Mouse (Mus musculus): Measurements from ENCODE around the gene Dgcr2.

Dgcr2 gene

DNA sequence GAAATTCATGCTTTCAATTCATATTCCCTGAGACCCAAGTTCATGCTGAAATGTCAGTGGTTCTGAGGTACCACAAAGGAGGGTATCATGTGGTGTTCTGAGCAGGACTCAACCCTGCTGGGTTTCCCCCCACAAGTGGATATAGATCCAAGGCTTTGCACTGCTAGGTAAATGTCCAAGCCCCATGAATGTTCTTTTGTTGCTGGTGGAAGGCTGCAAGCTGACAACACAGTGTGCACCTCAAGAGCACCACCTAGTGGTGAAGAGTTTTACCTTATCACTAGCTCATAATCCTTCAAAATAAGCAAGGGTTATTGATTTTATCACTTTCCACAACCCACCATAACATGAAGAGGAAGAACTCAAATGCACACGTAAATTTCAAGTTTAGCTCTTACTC lies 49.4 kb downstream of the Dgcr2 start:
- DNase-seq (ENCODE audit: low spot score in 2 of 2): no peak

DNA sequence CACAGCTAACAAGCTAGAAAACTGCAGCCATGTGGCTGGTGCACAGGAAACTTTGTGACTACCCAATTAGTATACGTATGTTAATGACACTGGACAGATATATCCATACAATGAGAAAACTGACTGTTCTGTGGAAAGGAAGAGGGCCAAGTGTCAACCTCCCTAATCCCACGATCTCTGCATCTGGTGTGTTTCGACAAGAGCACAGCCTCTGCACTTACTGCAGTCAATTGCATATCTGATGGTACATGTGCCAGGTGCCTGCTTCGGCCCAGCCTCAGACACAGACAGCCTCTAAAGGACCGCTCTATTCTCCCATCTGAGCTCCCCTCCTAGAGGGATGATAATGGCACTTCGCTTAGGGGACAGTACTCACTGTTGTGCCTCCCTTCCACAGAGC lies 49.9 kb downstream of the Dgcr2 start:
- no peak for DNase-seq (ENCODE audit: low spot score in 2 of 2)

DNA sequence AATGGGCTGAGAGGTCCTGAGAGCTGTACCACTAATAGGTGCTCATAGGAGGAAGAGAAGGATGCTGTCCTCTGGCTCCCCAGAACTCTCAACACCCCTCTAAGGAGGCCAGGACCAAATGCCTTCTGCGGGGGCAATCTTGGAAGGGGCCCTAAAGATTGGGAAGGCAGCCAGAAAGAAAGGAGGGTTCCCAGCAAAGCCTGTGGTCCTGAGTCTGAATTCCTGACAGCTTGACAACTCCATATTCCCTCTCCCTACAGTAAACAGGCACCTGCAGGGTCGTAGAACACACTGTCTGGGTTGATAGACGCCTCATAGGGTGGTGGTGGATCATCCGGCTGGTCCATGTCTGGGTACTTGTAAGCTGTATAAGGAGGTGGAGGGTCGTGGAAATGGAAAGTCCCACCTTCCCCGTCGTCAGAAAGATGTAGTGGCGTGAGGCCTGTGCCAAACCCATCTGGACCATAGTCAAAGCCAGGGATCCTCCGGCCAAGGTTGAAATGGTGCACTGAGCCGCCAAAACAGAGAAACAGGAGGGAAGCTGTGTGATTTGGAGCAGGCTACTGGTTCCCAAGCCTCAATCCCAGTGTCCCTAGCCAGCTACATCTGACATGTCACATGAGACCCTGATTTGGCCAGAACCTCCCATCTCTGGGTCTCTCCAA lies 54.5 kb downstream of the Dgcr2 start:
- DNase-seq (ENCODE audit: low spot score in 2 of 2): no peak

DNA sequence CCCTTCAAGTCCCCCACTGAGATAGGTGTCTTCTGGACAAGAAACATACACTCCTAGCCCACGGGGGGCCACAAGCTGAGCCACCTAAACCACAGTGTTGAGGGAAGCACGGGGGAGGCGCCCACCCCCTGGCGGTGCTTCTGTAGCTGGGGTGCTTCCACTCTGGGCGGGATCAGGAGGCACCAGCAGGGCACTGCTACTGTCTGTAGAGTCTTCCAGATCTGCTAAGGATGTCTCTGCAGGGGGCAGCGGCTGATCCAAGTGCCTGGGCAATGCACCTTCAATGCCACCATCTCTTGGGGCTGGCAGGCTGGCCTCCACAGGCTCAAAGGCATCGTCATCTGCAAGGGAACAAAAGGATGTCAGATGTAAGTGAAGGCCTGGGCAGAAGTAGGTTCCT lies 55.9 kb downstream of the Dgcr2 start:
- DNase-seq (ENCODE audit: low spot score in 2 of 2): no peak

DNA sequence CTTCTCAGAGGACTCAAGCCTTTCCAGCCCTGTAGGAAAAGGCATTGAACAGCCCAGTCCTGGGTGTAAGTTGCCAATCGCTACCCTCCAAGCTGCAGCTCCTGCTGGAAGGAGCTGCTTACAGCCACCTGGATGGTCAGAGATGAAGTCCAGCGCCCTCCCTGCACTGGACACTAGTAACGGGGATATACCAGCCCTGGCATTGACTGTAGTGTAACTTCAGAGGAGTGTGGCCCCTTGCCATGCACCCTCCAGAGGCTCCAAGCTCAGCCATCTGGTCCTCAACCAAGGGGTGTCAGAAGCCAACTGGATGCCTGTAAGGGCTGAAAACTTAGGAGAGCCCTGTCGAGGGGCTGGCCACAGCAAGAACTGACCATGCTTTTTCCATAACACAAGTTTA lies 58.4 kb downstream of the Dgcr2 start:
- DNase-seq (ENCODE audit: low spot score in 2 of 2): no peak

DNA sequence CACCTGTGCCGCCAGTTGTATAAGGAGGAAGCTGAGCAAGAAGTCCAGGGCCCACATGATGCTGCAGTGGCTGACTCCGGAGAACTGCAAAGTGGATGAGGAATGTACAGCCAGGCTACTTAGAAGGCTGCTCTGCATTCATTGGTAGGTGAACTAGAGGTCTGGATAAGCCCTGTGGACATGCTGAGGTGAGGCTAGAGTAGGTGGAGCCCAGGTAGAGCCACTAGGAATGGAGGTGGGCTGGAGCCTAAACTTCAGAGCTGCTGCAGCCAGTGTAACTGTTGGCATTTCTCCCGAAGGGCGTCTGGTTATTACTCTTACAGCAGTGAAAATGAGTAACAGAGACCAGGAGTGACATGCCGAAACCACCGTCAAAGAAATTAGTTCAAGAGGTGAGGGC lies 60.3 kb downstream of the Dgcr2 start, which contains the start of gene Car15:
Car15 (minus strand) TSS at position 314 of the 400 bp plus-strand sequence.
- no peak for DNase-seq (ENCODE audit: low spot score in 2 of 2)

DNA sequence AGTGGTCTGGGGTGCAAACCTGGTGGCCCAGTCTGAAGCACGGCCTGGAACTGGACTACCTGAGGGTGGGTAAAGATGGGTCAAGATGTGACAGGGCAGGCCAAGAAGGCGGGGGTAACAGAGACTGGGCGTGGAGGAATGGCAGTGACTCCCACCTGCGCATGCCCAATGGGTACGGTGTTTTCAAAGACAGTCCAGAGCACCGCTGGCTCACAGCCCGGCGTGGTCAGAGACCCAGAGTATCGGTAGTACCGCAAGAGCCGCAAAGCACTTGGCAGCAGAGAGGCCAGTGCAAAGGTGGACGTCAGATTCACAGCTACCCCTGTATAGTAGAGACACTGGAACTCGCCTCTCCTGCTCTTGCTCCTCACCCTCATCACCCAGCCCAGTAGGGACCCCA lies 62.9 kb downstream of the Dgcr2 start:
- no peak for DNase-seq (ENCODE audit: low spot score in 2 of 2)

DNA sequence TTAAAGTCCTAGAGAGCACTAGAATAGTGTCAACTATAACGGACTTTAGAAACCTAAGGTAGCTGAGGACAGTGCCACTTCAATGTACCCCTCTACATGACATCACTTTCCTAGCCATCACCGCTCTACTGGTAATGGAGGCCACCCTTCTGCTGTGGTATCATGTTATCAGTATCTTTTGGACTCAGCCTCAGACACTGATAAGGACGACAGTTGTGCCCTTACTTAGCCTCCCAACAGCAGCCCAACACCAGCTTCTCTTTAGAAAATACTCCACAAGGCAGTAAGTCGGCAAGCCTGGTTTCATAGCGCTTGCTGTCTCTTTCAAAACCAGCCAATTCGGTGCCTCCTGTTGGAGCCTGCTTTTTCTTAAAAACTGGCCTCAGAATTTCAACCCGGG lies 63.8 kb downstream of the Dgcr2 start:
- DNase-seq (ENCODE audit: low spot score in 2 of 2): no peak

DNA sequence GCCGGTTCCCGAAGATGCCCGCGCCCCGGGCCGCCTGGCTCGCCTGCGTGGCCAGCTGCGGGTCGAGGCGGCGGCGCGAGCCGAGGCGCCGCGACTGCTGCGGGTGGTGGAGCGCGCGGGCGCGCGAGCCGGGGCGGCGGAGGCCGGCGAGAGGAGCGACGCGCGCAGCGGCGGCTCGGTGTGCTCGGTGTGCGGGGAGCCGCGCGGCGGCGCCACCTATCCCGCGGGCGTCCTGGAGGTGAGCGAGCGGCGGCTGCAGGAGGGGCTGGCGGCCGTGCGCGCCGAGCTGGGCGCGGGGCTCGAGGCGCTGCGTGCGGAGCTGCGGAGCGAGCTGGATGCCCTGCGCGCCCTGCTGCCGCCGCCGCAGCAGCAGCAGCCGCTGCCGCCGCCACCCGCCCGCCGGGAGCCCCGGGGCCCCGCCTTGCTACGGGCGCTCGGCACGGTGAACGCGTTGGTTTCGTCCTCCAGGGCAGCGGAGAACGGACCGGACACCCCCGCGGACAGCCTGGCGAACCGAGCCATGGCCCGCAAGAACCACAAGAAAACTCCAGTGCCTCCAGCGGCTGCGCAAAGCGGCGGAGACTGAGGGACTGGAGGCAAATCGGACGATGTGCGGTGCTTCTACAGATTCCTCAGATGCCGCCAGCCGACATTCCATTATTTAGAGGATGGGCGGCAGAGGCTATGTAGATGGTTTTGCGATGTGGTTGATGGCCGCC lies 64.5 kb downstream of the Dgcr2 start:
- DNase-seq (ENCODE audit: low spot score in 2 of 2): no peak

DNA sequence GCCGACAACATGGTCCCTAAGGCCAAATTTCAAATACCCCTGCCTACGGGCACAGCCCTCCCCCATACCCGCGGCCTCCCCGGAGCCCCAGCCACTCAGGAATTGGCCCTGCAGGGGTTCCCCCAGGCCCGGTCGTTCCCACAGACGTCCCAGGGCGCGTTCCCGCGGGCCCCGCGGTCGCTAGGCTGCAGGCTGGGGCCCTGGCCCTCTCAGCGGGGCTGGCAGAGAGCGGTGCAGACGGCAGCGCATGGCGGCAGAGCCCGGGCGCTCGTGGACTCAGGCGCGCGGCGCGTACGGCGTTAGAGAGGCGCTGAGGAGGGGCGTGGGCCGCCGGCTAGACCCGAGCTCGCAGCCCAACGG lies 65.1 kb downstream of the Dgcr2 start:
- no peak for DNase-seq (ENCODE audit: low spot score in 2 of 2)

DNA sequence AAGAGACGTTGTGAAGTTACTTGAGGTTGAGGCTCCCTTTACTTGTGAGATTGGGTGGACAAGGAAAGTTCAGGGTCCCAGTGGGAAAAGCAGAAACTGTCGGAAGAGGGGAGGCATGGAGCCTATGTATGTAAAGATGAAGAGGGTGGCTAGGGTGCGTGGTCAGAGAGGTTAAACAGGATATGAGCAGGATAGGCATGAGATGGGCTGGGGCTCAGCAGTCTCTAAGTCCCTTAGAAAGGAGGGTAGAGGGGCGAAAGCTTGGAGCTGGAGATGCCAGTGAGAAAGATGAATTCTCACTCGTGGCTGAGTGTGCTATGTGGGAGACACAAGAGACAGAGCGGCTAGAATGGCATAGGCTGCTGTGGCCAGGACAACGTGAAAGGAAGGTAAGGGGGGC lies 65.5 kb downstream of the Dgcr2 start, which contains the start of gene B830017H08Rik:
B830017H08Rik (plus strand) TSS at position 301 of the 400 bp plus-strand sequence.
- DNase-seq (ENCODE audit: low spot score in 2 of 2): no peak

DNA sequence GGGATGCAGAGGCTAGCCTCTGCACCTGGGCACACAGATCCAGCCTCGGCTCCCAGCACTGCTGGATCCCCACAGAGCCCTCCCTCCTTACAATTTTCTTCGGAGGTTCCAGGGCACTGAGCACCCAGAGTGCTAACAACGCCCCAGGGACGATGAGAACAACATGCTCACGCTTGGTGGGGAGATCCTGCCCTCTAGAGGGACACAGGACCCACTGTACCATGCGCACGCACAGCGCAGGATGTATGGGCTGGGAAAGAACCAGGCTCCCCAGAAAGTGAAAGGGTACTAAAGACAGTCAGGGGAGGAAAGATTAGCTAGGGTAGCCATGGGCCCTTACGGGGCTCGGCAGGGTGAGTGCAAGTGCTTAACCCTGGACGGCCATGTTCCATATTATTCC lies 66.6 kb downstream of the Dgcr2 start:
- no peak for DNase-seq (ENCODE audit: low spot score in 2 of 2)

DNA sequence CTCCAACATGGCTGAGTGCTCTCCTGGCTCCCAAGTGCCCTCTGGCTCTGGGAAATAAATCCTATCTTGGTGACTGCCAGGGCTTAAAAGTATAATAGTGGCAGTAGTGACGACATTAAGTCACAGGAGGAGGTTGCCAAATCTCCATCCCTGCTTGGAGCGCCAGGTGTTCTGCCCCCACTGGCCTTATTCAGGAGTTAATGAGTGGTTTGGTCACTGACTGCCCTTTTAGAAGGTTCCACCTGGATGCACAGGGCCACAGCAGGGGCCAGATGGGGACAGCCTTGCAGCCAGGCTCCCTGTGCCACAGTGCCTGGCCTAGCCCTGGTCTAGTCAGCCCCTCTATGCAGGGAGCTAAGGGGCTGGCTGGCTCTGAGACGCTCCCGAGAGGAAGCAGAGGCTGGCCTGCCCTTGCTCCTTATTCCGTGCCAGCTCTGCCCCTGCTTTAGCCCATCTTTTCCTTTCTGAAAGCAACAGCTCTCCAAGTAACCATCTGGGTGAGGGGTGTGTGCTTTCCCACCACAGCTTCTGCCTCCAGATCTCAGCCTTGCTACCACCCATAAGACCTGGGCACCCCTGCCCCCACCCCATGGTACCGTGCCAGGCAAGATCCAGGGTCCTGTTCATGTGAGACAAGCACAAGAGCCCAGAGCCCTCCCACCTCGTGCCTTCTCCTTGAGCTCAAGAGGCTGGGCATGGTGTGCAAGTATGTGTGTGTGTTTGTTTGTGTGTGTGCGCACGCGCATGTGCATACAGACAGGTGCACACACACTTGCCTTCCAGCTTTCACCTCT lies 67.8 kb downstream of the Dgcr2 start:
- no peak for DNase-seq (ENCODE audit: low spot score in 2 of 2)

DNA sequence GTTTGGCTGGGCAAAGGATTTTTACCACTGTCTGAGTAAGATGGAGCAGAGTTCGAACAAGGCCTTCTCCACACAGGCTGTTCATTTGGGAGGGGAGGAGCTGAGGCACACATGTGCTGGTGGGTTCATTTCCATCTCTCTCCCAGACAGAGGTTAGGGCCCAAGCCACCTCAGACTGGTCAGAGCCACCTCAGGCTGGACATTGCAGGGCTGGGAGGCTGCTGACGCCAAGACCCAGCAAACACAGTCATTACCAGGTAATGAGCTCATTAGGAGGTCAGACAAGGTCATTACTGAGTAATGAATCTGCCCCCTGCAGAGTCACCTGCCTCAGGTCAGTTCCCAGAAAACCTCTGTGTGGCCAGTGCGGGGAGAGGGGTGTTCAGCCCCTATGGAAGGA lies 69.5 kb downstream of the Dgcr2 start:
- no peak for DNase-seq (ENCODE audit: low spot score in 2 of 2)

DNA sequence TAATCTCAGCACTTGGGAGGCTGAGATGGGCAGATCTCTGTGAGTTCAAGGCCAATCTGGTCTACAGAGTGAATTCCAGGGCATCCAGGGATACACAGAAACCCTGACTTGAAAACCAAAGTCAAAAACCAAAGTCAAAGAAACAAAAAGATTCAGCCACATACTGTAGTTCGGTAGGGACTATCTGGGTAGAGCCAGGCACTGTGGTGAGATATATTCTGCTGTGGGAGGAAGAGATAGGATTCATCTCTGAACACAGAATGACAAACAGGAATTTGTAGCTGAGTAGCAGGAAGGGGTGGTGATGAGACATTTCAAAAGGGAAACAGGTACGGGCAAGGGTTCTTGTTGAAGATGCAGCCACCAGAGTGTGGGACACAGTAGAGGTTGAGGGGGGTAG lies 70.1 kb downstream of the Dgcr2 start:
- DNase-seq (ENCODE audit: low spot score in 2 of 2): no peak

DNA sequence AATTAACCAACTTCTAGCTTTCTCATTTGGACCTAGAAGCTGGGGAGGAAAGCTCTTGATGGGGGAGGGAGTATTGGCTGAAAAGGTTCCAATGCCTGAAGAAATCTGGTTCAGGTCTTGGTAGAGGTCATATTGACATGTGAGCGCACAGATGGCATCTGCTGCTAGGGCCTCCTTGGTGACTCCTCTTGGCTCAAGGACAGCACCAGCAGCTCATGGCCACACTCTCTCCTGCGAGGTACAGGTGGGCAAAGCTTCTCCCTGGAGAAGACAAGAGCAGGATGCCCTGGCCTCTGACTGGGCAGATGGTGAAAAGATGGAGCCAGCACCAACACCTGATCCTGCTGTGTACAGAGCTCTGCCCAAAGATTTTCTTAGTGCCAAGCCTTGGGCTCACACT lies 71.9 kb downstream of the Dgcr2 start:
- DNase-seq (ENCODE audit: low spot score in 2 of 2): no peak

DNA sequence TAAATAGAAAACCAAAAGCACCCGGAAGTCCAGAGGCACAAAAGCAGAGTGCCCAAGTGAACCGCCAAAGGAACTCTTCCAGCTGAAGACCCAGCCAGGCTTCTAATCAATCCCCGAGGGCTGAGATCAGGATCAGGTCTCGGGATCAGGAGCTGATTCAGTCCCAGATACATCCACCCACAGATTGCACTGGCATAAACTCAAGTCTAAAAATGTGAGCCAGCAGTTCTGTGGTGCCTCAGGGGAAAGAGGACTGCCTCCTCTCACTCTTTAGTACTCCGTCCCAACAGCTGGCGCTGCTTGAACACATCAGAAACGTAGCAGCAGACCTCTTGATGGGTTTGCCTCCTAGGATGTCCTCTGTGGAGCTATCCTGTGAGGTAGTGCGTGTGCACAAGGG lies 81.8 kb downstream of the Dgcr2 start:
- DNase-seq (ENCODE audit: low spot score in 2 of 2): no peak

DNA sequence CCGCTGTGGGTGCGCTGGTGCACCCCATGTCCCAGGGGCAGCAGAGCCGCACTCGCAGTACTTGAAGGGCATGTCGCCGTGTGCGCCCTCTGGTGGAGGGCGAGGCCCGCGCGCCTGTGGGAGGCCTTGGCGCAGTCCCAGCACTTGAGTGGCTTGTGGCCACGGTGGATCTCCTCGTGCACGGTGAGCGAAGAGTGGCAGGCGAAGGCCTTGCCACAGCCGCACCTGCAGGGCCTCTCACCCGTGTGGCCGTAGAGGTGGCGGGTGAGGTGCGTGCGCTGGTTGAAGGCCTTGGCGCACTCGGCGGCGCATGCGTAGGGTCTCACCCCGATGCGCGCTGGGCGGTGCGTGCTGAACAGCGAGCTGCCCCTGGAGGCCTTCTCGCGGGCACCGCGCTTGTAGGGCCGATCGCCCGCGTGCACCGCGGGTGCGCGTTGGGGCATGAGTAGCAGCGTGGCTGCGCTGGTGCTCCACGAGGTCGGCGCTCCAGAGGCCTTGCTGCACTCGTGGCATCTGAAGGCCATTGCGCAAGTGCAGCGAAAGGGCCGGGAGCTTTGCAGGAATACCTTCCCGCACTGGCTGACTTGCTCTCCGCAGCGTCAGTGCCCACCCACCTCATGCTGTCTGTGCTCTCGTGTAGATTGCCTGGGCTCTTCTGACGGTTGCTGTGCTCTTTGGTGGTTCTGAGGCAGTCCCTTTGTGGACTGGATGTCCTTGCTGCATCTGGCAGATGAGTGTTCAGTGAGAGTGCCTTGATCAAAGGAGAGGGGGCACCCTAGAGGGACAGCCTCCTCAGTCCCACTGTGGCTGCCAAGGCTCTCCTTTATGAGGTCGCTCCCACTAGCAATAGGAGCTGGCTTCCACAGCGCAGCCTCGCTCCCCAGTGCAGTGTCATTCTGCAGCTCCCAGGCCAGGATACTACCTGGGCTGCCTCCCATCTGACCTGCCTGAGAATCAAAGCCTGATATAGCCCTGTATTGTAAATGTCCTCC lies 82.7 kb downstream of the Dgcr2 start:
- peak in 1 of 2 experiments; percentile 48 for DNase-seq (ENCODE audit: low spot score in 2 of 2)

DNA sequence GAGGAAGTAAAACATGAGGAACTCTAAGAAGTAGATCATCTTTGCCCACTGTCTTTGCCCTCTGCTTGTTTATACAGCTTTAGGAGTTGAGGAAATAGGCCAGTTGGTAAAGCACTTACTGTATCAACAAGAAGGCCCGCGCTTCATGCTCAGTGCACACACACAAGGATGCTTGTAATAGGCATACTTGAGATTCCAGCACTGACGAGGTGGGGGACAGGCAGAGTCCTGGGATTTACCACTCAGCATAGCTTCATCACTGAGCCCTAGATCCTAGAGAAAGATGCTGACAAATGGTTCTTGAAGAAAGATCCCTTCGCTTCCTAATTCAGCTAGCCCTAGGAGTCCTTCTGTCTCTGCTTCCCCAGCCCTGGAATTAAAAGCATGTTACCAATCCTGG lies 85.2 kb downstream of the Dgcr2 start:
- no peak for DNase-seq (ENCODE audit: low spot score in 2 of 2)

DNA sequence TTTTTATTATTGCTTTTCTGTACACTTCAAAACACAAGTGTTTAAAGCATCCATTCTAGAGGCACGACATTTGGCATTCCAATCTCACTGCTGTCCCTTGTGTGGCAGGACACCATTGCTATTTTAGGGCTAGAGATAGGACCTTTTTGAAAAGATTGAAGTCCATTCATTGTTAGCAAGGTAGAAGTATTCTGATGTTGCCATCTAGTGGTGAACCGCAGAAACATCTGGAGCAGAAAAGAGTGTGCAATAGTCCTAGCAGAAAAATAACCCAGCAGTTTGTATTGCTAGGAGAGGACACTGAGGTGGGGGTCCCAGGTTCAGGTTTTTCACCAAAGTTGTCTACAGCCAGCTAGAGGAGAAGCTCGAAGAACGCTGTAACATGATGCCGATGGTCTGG lies 86.2 kb downstream of the Dgcr2 start:
- no peak for DNase-seq (ENCODE audit: low spot score in 2 of 2)

DNA sequence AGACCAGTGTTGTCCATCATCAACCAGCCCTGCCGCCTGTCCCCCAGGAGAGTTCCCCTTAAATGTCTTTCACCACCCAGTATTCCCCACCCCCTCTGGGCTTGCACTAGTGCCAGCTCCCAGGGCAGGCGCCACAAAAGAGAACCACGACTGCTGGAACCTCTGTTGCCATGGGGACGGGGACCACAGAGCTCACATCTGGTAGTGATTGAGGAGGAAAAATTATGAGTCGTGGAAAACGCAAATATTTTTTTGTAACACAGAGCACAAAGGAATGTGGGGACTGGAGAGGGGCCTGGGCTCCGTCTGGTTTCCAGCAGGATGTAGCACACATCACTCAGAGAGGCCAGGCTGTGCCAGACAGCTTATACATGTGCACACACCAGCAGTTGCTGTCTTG lies 88.7 kb downstream of the Dgcr2 start:
- DNase-seq (ENCODE audit: low spot score in 2 of 2): no peak

DNA sequence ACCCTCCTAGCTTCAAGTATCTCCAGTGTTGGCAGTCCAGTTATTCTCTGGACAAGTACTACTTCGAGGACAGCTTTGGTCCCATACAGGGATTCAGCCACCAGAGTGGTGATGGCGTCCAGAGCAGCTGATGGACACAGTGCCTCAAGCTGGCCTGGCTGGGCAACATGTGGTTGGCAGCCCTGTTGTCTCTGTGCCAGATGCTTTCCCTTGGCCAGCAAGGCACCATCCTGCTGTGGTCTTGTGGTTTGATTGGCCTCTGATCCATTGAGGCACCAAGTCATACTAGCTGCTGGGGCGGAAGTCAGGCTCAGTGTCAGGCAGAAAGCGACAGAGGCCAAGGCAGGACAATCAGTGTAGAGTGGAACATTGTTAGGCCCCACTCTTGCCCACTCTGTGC lies 89.2 kb downstream of the Dgcr2 start:
- DNase-seq (ENCODE audit: low spot score in 2 of 2): no peak
